Mouse (Mus musculus) midbrain, embryonic 16.5 days (tissue): Measurements from ENCODE around the gene Sh3rf3. TPM values are rescaled to one million over a fixed set of nuclear protein-coding genes. Genes with fewer than 3 reads are reported as not detected.

ENCODE experiments used
- ATAC-seq: fragments of 200-750 bp; cut with Nextera tagmentation; 2 replicates; pipeline ENCODE4 v1.8.0; 2017; ENCODE audit warnings: moderate TSS enrichment
- H3K27ac ChIP-seq: fragments of 300-500 bp; sonication (generic); 2 replicates; pipeline ENCODE4 v1.5.1; 2014; ENCODE audit warnings: mild to moderate bottlenecking, low read length, mixed read lengths
- H3K27me3 ChIP-seq: fragments of 300-500 bp; sonication (generic); 2 replicates; pipeline ENCODE4 v1.6.1; 2014; ENCODE audit warnings: low read depth, low read length, mixed read lengths; ENCODE audit not compliant: control insufficient read depth, insufficient read depth
- H3K36me3 ChIP-seq: fragments of 300-500 bp; sonication (generic); 2 replicates; pipeline ENCODE4 v1.6.1; 2014; ENCODE audit warnings: mild to moderate bottlenecking, low read length, moderate library complexity, mixed read lengths; ENCODE audit not compliant: control insufficient read depth, insufficient read depth
- H3K4me1 ChIP-seq: fragments of 300-500 bp; sonication (generic); 2 replicates; pipeline ENCODE4 v1.6.1; 2014; ENCODE audit warnings: mild to moderate bottlenecking, low read length, mixed read lengths; ENCODE audit not compliant: control insufficient read depth, insufficient read depth
- H3K4me2 ChIP-seq: fragments of 300-500 bp; sonication (generic); 2 replicates; pipeline ENCODE4 v1.6.1; 2014; ENCODE audit warnings: mild to moderate bottlenecking, low read length, mixed read lengths
- H3K4me3 ChIP-seq: fragments of 300-500 bp; sonication (generic); 2 replicates; pipeline ENCODE4 v1.5.1; 2014; ENCODE audit warnings: low read depth, mild to moderate bottlenecking, low read length, moderate library complexity, mixed read lengths
- H3K9ac ChIP-seq: fragments of 300-500 bp; sonication (generic); 2 replicates; pipeline ENCODE4 v1.6.1; 2014; ENCODE audit warnings: low read depth, low read length, mixed read lengths
- H3K9me3 ChIP-seq: fragments of 300-500 bp; sonication (generic); replicated peaks from 2 replicates; pipeline ENCODE4 v1.6.1; 2014; ENCODE audit warnings: mild to moderate bottlenecking, low read length, mixed read lengths; ENCODE audit not compliant: control insufficient read depth, poor library complexity, severe bottlenecking
- WGBS: fragments of 180-500 bp; shearing (Covaris S2); extraction: QIAGEN DNeasy Blood & Tissue Kit; methylation state at CpG from one replicate; pipeline ENCODE4 v1.1.7; 2014; 5-methylcytosine and 5-hydroxymethylcytosine counted together
- polyA plus RNA-seq: library from polyadenylated mRNA; unstranded; fragments of >200 nt; fragmentation: Nextera tagmentation; extraction: Ambion mirVana; gene quantifications from 2 replicates; pipeline ENCODE4 v1.2.1, GENCODE M21; 2015

Sh3rf3 gene
- polyA plus RNA-seq, 1 experiment from 2014 or later = 3.1 TPM

- Histone ChIP-seq H3K9ac (peak overlapping the region; percentile 75), H3K4me1 (peaks cover 11% of the 10 kb centered on the region), H3K27ac (peak overlapping the region; percentile 79), H3K4me3 (peak overlapping the region; percentile 73), H3K9me3 (no peaks in the 10 kb centered on the region), H3K27me3 (peaks cover 8% of the 10 kb centered on the region), H3K4me2 (peak overlapping the region; percentile 98), H3K36me3 (no peaks in the 10 kb centered on the region)
- ATAC-seq = peak; percentile 88
- WGBS = under 1% methylated on average over 63 of the region's 63 CpGs
Observed at GRCm38 (mm10) chr10:58812210-58813080, 714 bp upstream of the Sh3rf3 start.

GRCm38 (mm10) chr10:58813801-58814191, 637 bp downstream of the Sh3rf3 start:
- Histone ChIP-seq H3K4me2 (peak overlapping the region; percentile 98), H3K36me3 (no peaks in the 10 kb centered on the region), H3K9me3 (no peaks in the 10 kb centered on the region), H3K4me3 (peak overlapping the region; percentile 73), H3K27me3 (peaks cover 8% of the 10 kb centered on the region), H3K9ac (peak overlapping the region; percentile 75), H3K27ac (0 out of 2 replicates have a peak overlapping the region, but pooled peaks have one; percentile 4), H3K4me1 (peaks cover 11% of the 10 kb centered on the region)
- WGBS = under 1% methylated on average over 35 of the region's 35 CpGs
- peak; percentile 43 for ATAC-seq

- peaks cover 11% of the 10 kb centered on the region for H3K4me1 ChIP-seq
- WGBS = 44% methylated on average over 7 of the region's 7 CpGs
- H3K4me3 ChIP-seq = peak overlapping the region; percentile 73
- ATAC-seq = no peak
- peak overlapping the region; percentile 98 for H3K4me2 ChIP-seq
- no peaks in the 10 kb centered on the region for H3K36me3 ChIP-seq
- H3K27ac ChIP-seq = no peak overlapping the region
- H3K9me3 ChIP-seq = no peaks in the 10 kb centered on the region
- peak overlapping the region; percentile 38; the same call in 1 of the 2 replicates for H3K9ac ChIP-seq
- H3K27me3 ChIP-seq = peaks cover 8% of the 10 kb centered on the region
Observed at GRCm38 (mm10) chr10:58814486-58814885, 1.3 kb downstream of the Sh3rf3 start.

GRCm38 (mm10) chr10:58824016-58824568, 10.9 kb downstream of the Sh3rf3 start:
- Histone ChIP-seq H3K4me2 (no peak overlapping the region), H3K27me3 (no peaks in the 10 kb centered on the region), H3K36me3 (no peaks in the 10 kb centered on the region), H3K9ac (no peak overlapping the region), H3K4me3 (no peak overlapping the region), H3K4me1 (no peaks in the 10 kb centered on the region), H3K9me3 (no peaks in the 10 kb centered on the region), H3K27ac (no peak overlapping the region)
- no peak for ATAC-seq
- whole genome bisulfite sequencing = 39% methylated on average over 7 of the region's 7 CpGs

GRCm38 (mm10) chr10:58829251-58830111, 16.3 kb downstream of the Sh3rf3 start:
- no peak overlapping the region for H3K9ac ChIP-seq
- no peaks in the 10 kb centered on the region for H3K9me3 ChIP-seq
- no peaks in the 10 kb centered on the region for H3K27me3 ChIP-seq
- H3K4me3 ChIP-seq = no peak overlapping the region
- no peak overlapping the region for H3K4me2 ChIP-seq
- H3K27ac ChIP-seq = no peak overlapping the region
- H3K4me1 ChIP-seq = no peaks in the 10 kb centered on the region
- ATAC-seq = no peak
- 74% methylated on average over 11 of the region's 11 CpGs for WGBS
- no peaks in the 10 kb centered on the region for H3K36me3 ChIP-seq

- no peaks in the 10 kb centered on the region for H3K36me3 ChIP-seq
- H3K4me3 ChIP-seq = no peak overlapping the region
- H3K4me2 ChIP-seq = no peak overlapping the region
- 81% methylated on average over 3 of the region's 3 CpGs for WGBS
- ATAC-seq = no peak
- no peak overlapping the region for H3K27ac ChIP-seq
- no peaks in the 10 kb centered on the region for H3K27me3 ChIP-seq
- no peaks in the 10 kb centered on the region for H3K9me3 ChIP-seq
- H3K4me1 ChIP-seq = no peaks in the 10 kb centered on the region
- no peak overlapping the region for H3K9ac ChIP-seq
Observed at GRCm38 (mm10) chr10:58833146-58833545, 20.0 kb downstream of the Sh3rf3 start.

GRCm38 (mm10) chr10:58833741-58834178, 20.6 kb downstream of the Sh3rf3 start:
- Histone ChIP-seq H3K9ac (no peak overlapping the region), H3K36me3 (no peaks in the 10 kb centered on the region), H3K27ac (no peak overlapping the region), H3K4me1 (no peaks in the 10 kb centered on the region), H3K4me3 (no peak overlapping the region), H3K4me2 (no peak overlapping the region), H3K27me3 (no peaks in the 10 kb centered on the region), H3K9me3 (no peaks in the 10 kb centered on the region)
- 54% methylated on average over 13 of the region's 13 CpGs for WGBS
- ATAC-seq = peak; percentile 71

- Histone ChIP-seq H3K27me3 (no peaks in the 10 kb centered on the region), H3K27ac (no peak overlapping the region), H3K9me3 (no peaks in the 10 kb centered on the region), H3K4me2 (no peak overlapping the region), H3K36me3 (no peaks in the 10 kb centered on the region), H3K4me1 (no peaks in the 10 kb centered on the region), H3K9ac (no peak overlapping the region), H3K4me3 (no peak overlapping the region)
- 81% methylated on average over 3 of the region's 3 CpGs for WGBS
- no peak for ATAC-seq
Observed at GRCm38 (mm10) chr10:58836391-58836790, 23.2 kb downstream of the Sh3rf3 start.
